ENCODE assay signal across 7 mouse cellular contexts in genomic region chr10:62946738-62947471, GRCm38 (mm10). TPM values are rescaled to one million over a fixed set of nuclear protein-coding genes. Genes with fewer than 3 reads are reported as not detected.
DNase-seq lines count a peak whose midpoint lies in the region; ATAC-seq lines count a peak whose summit lies in the region.

Dna2 (plus strand) TSS chr10:62947026.

- peaks cover 34% of the 10 kb centered on the region for H3K36me3 ChIP-seq in intestine, embryonic 14.5 days (ENCODE audit: control insufficient read depth, insufficient read depth, low read length)

- H3K27me3 ChIP-seq in intestine, embryonic 14.5 days (replicated peaks; ENCODE audit: control insufficient read depth, insufficient read depth, low read length) = no peaks in the 10 kb centered on the region

- H3K27ac ChIP-seq in intestine, embryonic 14.5 days (ENCODE audit: low read depth) = peak within 1 kb of the TSS; percentile 77

- H3K4me3 ChIP-seq in intestine, embryonic 14.5 days (ENCODE audit: low read depth, low read length) = peak within 1 kb of the TSS; percentile 69

- WGBS in intestine, embryonic 14.5 days = under 1% methylated on average over 61 of the region's 68 CpGs

- H3K9me3 ChIP-seq in intestine, embryonic 14.5 days (ENCODE audit: control insufficient read depth, low read length) = no peaks in the 10 kb centered on the region

- DNase-seq in adrenal gland, adult (ENCODE audit: inconsistent age in 2 of 2, low spot score in 1 of 2) = peak; percentile 83 to 91
- DNase-seq in embryo, embryonic 10 days (ENCODE audit: low spot score) = peak; percentile 86
- peak; percentile 72 for DNase-seq in gastrocnemius, postnatal 14 days
- peak; percentile 91 for DNase-seq in intestine, embryonic 14.5 days (ENCODE audit: low spot score)
- peak; percentile 64 to 76 for DNase-seq in left cerebral cortex, postnatal 14 days (ENCODE audit: low spot score in 2 of 2)
- DNase-seq in mesoderm, embryonic 11.5 days (ENCODE audit: low read depth, low spot score) = peak; percentile 94
- peak; percentile 48 to 59 for DNase-seq in right cerebral cortex, postnatal 36 days (ENCODE audit: low spot score in 2 of 2)

- H3K4me1 ChIP-seq in intestine, embryonic 14.5 days (replicated peaks; ENCODE audit: control insufficient read depth, insufficient read depth, low read length) = 0 out of 2 replicates have a peak, but pooled peaks cover 3% of the 10 kb centered on the region

- peak within 1 kb of the TSS; percentile 75 for H3K4me2 ChIP-seq in intestine, embryonic 14.5 days (ENCODE audit: low read length)

- intact Hi-C loops in gastrocnemius, postnatal 14 days (cut with DNase I; ENCODE audit: low total_unique reads) = no loop called here
- intact Hi-C loops in left cerebral cortex, postnatal 14 days (cut with DNase I) = no loop called here

- peak; percentile 86 for ATAC-seq in intestine, embryonic 14.5 days (replicated peaks; ENCODE audit: low FRiP score, low TSS enrichment, low read depth)

- peak within 1 kb of the TSS; percentile 69 for H3K9ac ChIP-seq in intestine, embryonic 14.5 days (ENCODE audit: low read length)

RNA-seq across cellular contexts. Expression of gene Dna2, which starts in this region (rescaled TPM):
- 1 to 10 TPM in 1 of 2 experiments, under 1 TPM in 1; 0.94 to 1.4 TPM for total RNA-seq in gastrocnemius, postnatal 14 days (2021)
- polyA plus RNA-seq in intestine, embryonic 14.5 days (2014; fragmentation: Nextera tagmentation; extraction: Ambion mirVana) = 19.6 and 21.7 TPM in 2 replicates
- 1 to 10 TPM; 1.4 TPM for total RNA-seq in left cerebral cortex, postnatal 14 days (2021)

Comparison
In these comparisons a context has a peak if more than half of its experiments do, and no peak if none do; other contexts are left out.
1. Peak in every context shown above with its lines: DNase-seq, ATAC-seq, H3K4me3 ChIP-seq and H3K27ac ChIP-seq.